Mouse (Mus musculus): ENCODE results near the gene Cntn4.

GRCm38 (mm10) chr6:106705506-106706035 is 1028.1 kb downstream of the Cntn4 start:
- no peak for TF ChIP-seq CTCF (IDR thresholded peaks at IDR 0.05; ENCODE audit: low read depth)
- TF ChIP-seq EP300 (IDR thresholded peaks at IDR 0.05; ENCODE audit: low read depth): no peak

Data from liver, embryonic 14.5 days (tissue).